Mouse (Mus musculus): ENCODE results near the gene Cyp2f2.

Gene Cyp2f2

DNA sequence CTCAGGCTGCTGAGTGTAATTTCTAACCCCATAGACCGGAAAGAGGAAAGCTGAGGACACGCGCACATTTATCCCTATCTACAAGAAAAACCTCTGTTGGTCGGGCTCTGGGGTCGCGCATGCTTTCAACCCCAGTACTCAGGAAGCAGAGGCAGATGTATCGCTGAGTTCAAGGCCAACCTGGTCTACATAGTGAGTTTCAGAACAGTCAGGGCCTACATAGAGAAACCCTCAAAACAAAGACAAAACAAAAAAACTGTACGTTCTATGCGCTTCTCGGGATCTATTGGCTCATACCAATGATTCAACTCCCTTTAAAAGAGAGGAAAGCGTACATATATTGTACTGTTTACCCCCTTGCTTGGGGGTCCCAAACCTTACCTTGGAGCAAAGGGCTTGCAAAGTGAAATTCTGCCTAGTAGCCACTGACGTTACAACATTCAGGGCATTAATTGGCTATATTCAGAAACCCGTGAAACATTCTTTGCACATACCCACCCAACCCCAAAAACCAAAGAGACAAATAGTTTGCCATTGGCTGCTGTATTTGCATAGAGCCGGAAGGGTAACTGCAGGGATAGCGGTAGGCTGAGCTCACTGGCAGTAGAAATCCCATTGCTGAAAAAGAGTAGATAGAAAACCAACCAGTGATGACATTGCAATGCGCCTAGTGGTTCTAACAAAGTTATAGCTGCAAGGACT lies 59.7 kb downstream of the Cyp2f2 start:
- no peak for DNase-seq (ENCODE audit: low spot score)

DNA sequence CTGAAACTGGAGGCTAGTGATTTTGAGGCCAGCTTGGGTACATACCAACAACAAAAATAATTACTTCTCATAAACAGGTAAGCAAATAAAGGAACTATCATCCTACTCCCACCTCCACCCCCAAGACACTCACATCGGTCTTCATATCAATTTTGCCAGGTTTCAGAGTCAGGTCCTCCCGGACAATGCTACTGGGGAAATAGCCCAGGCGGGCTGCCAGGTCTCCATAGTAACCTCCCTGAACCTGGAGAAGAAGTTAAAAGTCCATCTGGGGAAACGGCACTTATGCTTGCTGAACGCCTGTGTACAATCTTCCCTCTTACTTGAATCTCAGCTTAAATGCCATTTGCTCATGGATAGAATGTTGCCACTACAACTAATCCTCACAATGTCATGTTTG lies 60.3 kb downstream of the Cyp2f2 start:
- DNase-seq (ENCODE audit: low spot score): no peak

DNA sequence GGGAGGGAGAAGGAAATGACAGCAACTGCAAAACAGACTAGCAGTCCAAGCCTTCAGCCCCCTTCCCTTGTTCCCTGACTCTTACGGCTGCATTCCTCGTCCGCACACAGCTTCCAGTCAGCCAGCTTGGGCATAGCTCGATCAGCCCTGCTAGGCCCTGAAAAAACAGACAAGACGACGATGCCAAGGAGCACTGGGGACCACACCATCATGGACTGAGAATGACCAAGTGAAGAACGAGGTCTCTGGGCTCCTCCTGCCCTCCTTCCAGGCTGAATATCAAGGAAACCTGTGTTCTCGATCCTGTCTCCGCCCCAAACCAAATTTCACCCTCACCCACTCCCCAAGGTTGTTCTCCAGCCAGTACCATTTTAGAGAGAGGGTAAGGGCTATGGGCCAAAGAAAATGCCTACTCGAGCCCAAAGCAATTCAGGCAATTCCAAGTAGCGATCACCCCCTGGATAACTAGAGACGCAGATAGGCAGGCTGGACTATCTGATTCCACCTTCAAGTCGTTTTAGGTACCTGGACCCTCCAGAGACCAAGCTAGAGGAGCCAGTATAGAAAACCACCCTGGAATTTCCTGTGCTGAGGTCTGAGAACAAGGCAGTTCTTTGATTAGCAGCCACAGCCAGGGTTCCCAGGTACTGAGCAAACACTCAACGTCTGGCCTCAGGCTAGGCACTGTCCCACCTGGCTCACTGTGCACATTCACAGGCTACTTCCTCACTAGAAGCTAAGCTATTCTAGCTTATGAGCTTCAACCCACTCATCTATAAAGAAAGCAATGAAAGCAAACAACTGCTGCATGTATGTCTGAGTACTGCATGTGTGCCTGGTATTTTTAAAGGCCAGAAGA lies 61.4 kb downstream of the Cyp2f2 start, which contains the start of the genes Gm21983 and Mia:
Gm21983 (minus strand) TSS at position 250 of the 859 bp plus-strand sequence.
Mia (minus strand) TSS at position 321 of the 859 bp plus-strand sequence.
- DNase-seq (ENCODE audit: low spot score): no peak

DNA sequence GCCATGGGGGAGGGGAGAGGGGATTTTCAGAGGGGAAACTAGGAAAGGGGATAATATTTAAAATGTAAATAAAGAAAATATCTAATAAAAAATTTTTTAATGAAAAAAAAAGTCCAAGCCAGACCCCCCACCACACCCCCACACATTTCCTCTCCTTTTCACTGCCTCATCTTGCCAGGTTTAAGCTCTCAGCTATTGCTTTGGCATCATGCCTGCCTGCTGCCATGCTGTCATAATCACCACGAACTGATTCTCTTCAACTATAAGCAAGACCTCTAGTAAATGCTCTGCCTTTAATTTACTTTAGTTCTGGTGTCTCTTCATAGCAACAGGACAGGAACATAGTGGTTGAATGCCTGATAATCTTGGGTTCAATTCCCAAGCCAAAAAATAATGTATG lies 62.8 kb downstream of the Cyp2f2 start:
- DNase-seq (ENCODE audit: low spot score): no peak
